Mouse (Mus musculus) spleen, postnatal 36 days (tissue): ENCODE measurements around the gene 4930449I24Rik.
"Not testable (repeated sequence)": the region's sequence is repeated elsewhere in the genome, so short reads cannot be mapped to it uniquely, and the experiment has no call there.

Source experiments
- DNase-seq, 2 experiments: peaks; one replicate each; pipeline ENCODE4 v3.0.0; 2022; ENCODE audit warnings: low spot score in 2 of 2, mixed read lengths in 1 of 2

4930449I24Rik gene

DNA sequence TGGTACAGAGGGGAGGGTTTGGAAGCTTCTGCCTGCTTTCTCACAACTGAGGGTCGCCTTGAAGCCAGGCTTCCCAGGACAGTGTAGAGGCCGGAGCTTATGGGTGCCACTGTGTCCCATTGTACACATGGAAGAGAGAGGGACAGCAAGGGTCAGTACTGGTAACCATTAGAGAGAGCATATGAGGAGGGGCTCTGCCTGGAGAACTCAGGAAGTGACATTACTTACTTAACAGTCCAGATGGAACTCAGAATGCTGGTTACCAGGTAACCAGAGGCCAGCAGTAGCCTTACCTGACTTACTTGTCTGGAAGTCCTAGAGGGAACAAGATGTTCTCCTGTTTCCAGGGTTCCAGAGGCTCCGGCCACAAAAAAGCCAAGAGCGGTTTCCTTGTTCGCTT lies at the start of gene 4930449I24Rik:
TSS of gene 4930449I24Rik (plus strand) at position 301 of the 400 bp plus-strand sequence.
- DNase-seq: not testable (repeated sequence)

DNA sequence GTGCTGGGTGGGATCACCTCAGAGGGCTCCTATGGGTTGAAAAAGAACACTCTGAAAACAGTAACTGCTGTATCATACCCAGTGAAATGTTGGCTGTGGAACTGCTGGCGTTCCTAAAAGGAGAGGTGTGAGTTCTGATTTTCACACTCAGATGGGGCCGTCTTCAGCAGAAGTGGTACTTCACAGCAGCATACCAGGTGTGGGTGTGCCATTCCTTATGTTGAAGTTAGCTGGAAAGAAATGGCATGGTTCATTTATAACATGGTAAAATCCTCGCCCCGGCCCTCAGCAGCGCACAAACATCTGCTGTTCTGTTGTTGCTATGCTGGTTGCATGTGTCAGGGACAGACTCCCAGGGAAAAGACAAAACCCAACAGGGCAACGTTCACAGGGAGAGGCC lies 48.6 kb upstream of the 4930449I24Rik start:
- no peak for DNase-seq

DNA sequence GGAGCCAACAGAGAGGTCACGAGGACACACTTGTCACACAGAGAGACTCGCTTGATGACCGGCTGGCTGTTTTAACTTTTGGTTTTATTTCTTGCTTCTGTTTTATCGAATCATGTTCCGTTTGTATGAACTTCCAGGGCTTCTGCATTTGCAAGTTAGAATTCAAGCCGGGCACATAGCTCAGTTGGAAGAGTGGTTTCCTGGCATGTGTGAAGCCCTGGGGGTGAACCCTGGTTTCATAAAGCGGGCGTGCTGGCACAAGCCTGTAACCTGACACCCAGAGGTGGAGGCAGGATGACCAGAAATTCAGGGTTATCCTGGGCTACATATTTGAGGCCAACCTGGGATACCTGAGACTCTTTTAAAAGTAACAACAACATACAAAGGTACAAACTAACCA lies 40.6 kb upstream of the 4930449I24Rik start:
- no peak for DNase-seq

DNA sequence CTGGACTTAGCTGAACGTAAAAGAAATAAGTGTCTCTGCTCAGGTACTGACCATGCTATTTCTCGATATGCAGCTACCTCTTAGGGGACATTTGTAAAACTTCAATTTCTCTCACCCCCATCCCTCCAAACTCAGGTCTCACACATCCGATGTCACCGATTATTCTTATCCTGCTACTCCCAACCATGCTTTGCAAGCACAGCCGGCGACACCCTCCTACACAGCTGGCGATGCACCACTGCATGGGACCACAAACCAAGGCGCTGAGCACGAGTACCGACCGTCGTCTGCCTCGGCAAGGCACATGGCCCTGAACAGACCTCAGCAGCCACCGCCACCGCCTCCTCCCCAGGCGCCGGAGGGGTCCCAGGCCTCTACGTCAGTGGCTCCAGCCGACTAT lies 35.5 kb upstream of the 4930449I24Rik start:
- DNase-seq: no peak

DNA sequence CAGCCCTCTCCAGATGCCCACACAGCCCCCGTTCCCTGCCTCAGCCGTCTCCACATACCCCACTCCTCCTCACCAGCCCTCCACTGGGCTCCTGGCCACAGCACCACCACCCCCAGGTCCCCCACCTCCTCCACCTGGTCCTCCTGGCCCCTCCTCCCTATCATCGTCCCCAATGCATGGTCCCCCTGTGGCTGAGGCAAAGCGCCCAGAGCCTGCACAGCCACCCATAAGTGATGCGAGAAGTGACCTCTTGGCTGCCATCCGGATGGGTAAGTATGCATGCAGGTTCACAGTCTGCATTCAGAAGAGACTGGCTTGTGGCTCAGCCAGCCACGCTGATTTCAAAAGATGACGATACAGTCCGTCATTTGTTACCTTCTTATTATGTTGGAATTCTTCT lies 33.9 kb upstream of the 4930449I24Rik start:
- no peak for DNase-seq

DNA sequence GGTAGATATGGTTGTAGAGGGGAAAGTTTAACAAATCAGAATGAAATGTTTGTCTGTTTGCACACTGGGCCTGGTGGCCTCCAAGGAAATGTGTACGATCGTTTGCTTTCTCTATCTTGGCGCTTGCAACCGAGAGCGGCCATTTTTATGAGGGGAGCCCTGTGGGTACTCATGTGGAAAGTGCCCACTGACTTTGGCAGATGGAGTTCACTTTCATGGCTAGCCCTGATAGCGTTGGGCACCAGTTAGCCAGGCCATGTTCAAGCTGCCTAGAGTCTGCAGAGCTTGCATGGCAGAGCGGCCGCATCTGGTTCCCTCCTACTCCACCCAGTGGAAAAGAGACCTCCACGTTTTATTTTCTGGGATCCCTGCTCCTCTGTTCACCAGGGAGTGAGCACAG lies 31.4 kb upstream of the 4930449I24Rik start:
- DNase-seq: no peak

DNA sequence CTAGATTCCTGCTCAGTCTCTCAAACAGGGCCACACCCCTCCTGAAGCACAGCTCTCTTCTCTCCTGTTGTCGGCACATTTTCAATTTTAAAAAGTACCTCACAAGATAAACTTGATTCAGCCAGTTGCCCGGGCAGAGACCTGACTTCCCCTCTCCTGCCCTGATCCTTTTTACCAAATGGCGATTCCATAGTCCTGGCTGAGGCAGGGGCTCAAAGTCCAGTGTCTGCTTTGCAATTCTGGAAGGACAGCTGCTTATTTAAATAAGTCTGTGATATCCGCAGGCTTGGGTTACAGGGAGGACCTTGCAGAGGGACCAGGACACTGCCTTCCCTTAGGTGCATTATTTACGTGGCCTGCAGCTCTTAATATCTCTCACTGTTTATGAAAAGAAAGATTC lies 30.9 kb upstream of the 4930449I24Rik start:
- no peak for DNase-seq

DNA sequence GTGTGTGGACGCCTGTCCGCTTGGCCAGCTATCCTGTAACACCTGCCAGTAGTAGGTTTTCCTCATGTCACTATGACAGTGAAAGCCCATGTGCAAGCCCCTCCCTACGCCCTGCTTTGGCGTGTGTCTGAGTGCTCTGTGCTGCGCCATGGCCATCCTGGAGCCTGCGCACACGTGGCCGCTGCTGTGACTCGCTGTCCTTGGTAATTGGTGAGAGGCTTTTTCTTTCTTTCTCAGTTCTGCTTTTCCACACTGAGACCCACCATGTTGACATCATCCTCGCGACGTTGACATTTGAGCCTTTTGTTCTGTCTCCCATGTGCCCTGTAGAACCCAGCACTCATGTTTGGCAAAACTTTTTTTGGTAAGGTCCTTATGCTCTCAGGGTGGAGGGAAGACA lies 30.4 kb upstream of the 4930449I24Rik start:
- no peak for DNase-seq

DNA sequence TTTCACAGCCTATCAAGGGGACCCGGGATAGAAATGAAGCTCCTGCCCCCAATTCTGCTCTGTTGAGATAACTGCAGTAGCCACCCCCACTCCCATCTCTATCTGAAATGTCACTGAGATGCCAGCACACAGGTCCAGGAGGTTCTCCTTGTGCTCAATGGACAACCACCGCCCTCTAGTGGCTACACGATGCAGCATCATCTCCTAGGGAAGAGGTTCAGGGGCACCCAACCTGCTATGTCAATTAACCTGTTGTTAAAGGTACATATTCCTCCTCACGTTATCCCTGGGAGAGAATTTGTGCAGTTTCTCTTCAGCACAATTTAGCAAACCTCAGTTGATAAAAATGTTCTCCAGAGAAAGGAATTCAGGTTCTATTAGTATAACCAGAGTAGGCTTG lies 22.6 kb upstream of the 4930449I24Rik start:
- DNase-seq: not testable (repeated sequence)

DNA sequence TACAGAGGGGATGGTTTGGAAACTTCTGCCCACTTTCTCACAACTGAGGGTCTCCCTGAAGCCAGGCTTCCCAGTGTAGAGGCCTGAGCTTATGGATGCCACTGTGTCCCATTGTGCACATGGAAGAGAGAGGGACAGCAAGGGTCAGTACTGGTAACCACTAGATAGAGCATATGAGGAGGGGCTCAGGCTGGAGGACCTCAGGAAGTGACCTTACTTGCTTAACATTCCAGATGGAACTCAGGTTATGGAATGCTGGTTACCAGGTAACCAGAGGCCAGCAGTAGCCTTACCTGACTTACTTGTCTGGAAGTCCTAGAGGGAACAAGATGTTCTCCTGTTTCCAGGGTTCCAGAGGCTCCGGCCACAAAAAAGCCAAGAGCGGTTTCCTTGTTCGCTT lies 20.5 kb upstream of the 4930449I24Rik start, which contains the start of gene Gm6408:
TSS of gene Gm6408 (plus strand) at position 301 of the 400 bp plus-strand sequence.
- DNase-seq: not testable (repeated sequence)

DNA sequence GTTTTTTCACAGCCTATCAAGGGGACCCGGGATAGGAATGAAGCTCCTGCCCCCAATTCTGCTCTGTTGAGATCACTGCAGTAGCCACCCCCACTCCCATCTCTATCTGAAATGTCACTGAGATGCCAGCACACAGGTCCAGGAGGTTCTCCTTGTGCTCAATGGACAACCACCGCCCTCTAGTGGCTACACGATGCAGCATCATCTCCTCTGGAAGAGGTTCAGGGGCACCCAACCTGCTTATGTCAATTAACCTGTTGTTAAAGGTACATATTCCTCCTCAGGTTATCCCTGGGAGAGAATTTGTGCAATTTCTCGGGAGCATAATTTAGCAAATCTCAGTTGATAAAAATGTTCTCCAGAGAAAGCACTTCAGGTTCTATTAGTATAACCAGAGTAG lies 13.2 kb upstream of the 4930449I24Rik start:
- DNase-seq: not testable (repeated sequence)

DNA sequence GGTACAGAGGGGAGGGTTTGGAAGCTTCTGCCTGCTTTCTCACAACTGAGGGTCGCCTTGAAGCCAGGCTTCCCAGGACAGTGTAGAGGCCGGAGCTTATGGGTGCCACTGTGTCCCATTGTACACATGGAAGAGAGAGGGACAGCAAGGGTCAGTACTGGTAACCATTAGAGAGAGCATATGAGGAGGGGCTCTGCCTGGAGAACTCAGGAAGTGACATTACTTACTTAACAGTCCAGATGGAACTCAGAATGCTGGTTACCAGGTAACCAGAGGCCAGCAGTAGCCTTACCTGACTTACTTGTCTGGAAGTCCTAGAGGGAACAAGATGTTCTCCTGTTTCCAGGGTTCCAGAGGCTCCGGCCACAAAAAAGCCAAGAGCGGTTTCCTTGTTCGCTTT lies 11.1 kb upstream of the 4930449I24Rik start, which contains the start of gene Gm6370:
TSS of gene Gm6370 (plus strand) at position 301 of the 400 bp plus-strand sequence.
- not testable (repeated sequence) for DNase-seq

DNA sequence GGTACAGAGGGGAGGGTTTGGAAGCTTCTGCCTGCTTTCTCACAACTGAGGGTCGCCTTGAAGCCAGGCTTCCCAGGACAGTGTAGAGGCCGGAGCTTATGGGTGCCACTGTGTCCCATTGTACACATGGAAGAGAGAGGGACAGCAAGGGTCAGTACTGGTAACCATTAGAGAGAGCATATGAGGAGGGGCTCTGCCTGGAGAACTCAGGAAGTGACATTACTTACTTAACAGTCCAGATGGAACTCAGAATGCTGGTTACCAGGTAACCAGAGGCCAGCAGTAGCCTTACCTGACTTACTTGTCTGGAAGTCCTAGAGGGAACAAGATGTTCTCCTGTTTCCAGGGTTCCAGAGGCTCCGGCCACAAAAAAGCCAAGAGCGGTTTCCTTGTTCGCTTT lies 11.6 kb downstream of the 4930449I24Rik start, which contains the start of gene Gm3402:
TSS of gene Gm3402 (plus strand) at position 301 of the 400 bp plus-strand sequence.
- DNase-seq: not testable (repeated sequence)

DNA sequence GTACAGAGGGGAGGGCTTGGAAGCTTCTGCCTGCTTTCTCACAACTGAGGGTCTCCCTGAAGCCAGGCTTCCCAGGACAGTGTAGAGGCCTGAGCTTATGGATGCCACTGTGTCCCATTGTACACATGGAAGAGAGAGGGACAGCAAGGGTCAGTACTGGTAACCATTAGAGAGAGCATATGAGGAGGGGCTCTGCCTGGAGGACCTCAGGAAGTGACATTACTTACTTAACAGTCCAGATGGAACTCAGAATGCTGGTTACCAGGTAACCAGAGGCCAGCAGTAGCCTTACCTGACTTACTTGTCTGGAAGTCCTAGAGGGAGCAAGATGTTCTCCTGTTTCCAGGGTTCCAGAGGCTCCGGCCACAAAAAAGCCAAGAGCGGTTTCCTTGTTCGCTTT lies 23.3 kb downstream of the 4930449I24Rik start, which contains the start of gene Gm3404:
TSS of gene Gm3404 (plus strand) at position 301 of the 400 bp plus-strand sequence.
- not testable (repeated sequence) for DNase-seq

DNA sequence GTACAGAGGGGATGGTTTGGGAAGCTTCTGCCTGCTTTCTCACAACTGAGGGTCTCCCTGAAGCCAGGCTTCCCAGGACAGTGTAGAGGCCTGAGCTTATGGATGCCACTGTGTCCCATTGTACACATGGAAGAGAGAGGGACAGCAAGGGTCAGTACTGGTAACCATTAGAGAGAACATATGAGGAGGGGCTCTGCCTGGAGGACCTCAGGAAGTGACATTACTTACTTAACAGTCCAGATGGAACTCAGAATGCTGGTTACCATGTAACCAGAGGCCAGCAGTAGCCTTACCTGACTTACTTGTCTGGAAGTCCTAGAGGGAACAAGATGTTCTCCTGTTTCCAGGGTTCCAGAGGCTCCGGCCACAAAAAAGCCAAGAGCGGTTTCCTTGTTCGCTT lies 35.1 kb downstream of the 4930449I24Rik start, which contains the start of gene Gm3409:
TSS of gene Gm3409 (plus strand) at position 301 of the 400 bp plus-strand sequence.
- DNase-seq: not testable (repeated sequence)
